Mouse (Mus musculus) left cerebral cortex, adult 8-10 months (tissue): ENCODE data around the gene Sh3bgrl2. TPM values are rescaled to one million over a fixed set of nuclear protein-coding genes. Genes with fewer than 3 reads are reported as not detected.

Experiments used
- DNase-seq, 2 experiments: peaks; one replicate each; pipeline ENCODE4 v3.0.0; 2022; ENCODE audit warnings: low spot score in 2 of 2
- total RNA-seq, 4 experiments: library from RNA; stranded (reverse); gene quantifications; 2 replicates each; pipeline ENCODE4 v1.2.4; 2022

The Sh3bgrl2 gene
- total RNA-seq, 4 experiments from 2014 or later, result 33.9 to 43.8 (median 36.9) TPM

- DNase-seq, result no peak
Measured at GRCm38 (mm10) chr9:83664951-83665350, 116.8 kb downstream of the Sh3bgrl2 start.

GRCm38 (mm10) chr9:83667031-83667430 lies 118.9 kb downstream of the Sh3bgrl2 start:
- no peak for DNase-seq

- no peak for DNase-seq
Measured at GRCm38 (mm10) chr9:83679626-83680025, 131.5 kb downstream of the Sh3bgrl2 start.

GRCm38 (mm10) chr9:83681661-83682655 lies 133.8 kb downstream of the Sh3bgrl2 start:
- DNase-seq, result no peak

GRCm38 (mm10) chr9:83686511-83687100 lies 138.5 kb downstream of the Sh3bgrl2 start:
- peak in 1 of 2 experiments; percentile 20 for DNase-seq

- DNase-seq, result no peak
Measured at GRCm38 (mm10) chr9:83687904-83688303, 139.8 kb downstream of the Sh3bgrl2 start.

Other genes with a start within 250 kb of the Sh3bgrl2 start
- gene Lca5, start 107.2 kb upstream of the Sh3bgrl2 start, total RNA-seq, result 10 to 100 TPM; 14.3 to 20.8 (median 16.9) TPM